Mouse (Mus musculus) thymus, adult 2 months (tissue): ENCODE data around the gene Bik. TPM values are rescaled to one million over a fixed set of nuclear protein-coding genes. Genes with fewer than 3 reads are reported as not detected.

Source experiments
- DNase-seq: peaks from one replicate; pipeline ENCODE4 v3.0.0; 2021
- H3K27ac ChIP-seq: fragments of 200-500 bp; 2 replicates; pipeline ENCODE4 v1.5.1; 2012; ENCODE audit warnings: low read length, control low read depth; ENCODE audit not compliant: control insufficient read depth, insufficient read depth
- H3K27me3 ChIP-seq: fragments of 200-500 bp; 2 replicates; pipeline ENCODE4 v1.6.1; 2012; ENCODE audit warnings: mild to moderate bottlenecking, low read length, moderate library complexity, mixed read lengths; ENCODE audit not compliant: control insufficient read depth, insufficient read depth
- H3K36me3 ChIP-seq: fragments of 200-500 bp; 2 replicates; pipeline ENCODE4 v1.6.1; 2012; ENCODE audit warnings: mild to moderate bottlenecking, low read length, moderate library complexity; ENCODE audit not compliant: control insufficient read depth, insufficient read depth
- H3K4me1 ChIP-seq: fragments of 200-500 bp; replicated peaks from 2 replicates; pipeline ENCODE4 v1.6.1; 2012; ENCODE audit warnings: low read length; ENCODE audit not compliant: control insufficient read depth, insufficient read depth
- H3K4me3 ChIP-seq: fragments of 200-500 bp; 2 replicates; pipeline ENCODE4 v1.5.1; 2012; ENCODE audit warnings: mild to moderate bottlenecking, low read length, control low read depth, moderate library complexity; ENCODE audit not compliant: control insufficient read depth, insufficient read depth
- CTCF ChIP-seq: fragments of 200-500 bp; IDR thresholded peaks from 2 replicates; pipeline ENCODE4 v1.5.1; 2012; ENCODE audit warnings: mild to moderate bottlenecking, control low read depth, low read length, moderate library complexity, borderline replicate concordance; ENCODE audit not compliant: control insufficient read depth, poor library complexity, insufficient read depth; ENCODE audit errors: extremely low read depth
- POLR2A ChIP-seq: fragments of 200-500 bp; IDR thresholded peaks from 2 replicates; pipeline ENCODE4 v1.6.1; 2012; ENCODE audit warnings: mild to moderate bottlenecking, low read length, control low read depth, moderate library complexity; ENCODE audit not compliant: control insufficient read depth, poor library complexity, insufficient read depth; ENCODE audit errors: extremely low read depth
- WGBS: fragments of 180-500 bp; shearing (Covaris S2); methylation state at CpG from one replicate; pipeline ENCODE4 v1.1.7; 2018; 5-methylcytosine and 5-hydroxymethylcytosine counted together
- polyA plus RNA-seq: library from polyadenylated mRNA; depleted of rRNA; stranded (reverse); fragments of >200 nt; gene quantifications from 2 replicates; pipeline ENCODE4 v1.2.3, GENCODE M21; 2012

Gene Bik
- polyA plus RNA-seq, 1 experiment: 14.7 TPM

GRCm38 (mm10) chr15:83510805-83511405, 15.8 kb upstream of the Bik start, which contains the start of gene Ttll1:
Gene Ttll1 (minus strand): TSS chr15:83510893.
- peaks cover 3% of the 10 kb centered on the region for H3K4me1 ChIP-seq
- 9% methylated on average over 41 of the region's 41 CpGs for WGBS
- no peaks in the 10 kb centered on the region for H3K27me3 ChIP-seq
- DNase-seq: peak; percentile 98
- TF ChIP-seq POLR2A (0 out of 2 replicates have a peak, but pooled peaks have one; percentile 50), CTCF (peak; percentile 50; the same call in 1 of the 2 replicates)
- peak within 1 kb of the TSS; percentile 54 for H3K4me3 ChIP-seq
- H3K27ac ChIP-seq: no peak within 1 kb of the TSS
- H3K36me3 ChIP-seq: no peaks in the 10 kb centered on the region

- no peak overlapping the region for H3K27ac ChIP-seq
- H3K36me3 ChIP-seq: no peaks in the 10 kb centered on the region
- 72% methylated on average over 13 of the region's 13 CpGs for WGBS
- no peak for DNase-seq
- no peaks in the 10 kb centered on the region for H3K27me3 ChIP-seq
- TF ChIP-seq POLR2A: no peak
- TF ChIP-seq CTCF: no peak
- no peak overlapping the region for H3K4me3 ChIP-seq
- H3K4me1 ChIP-seq: peaks cover 3% of the 10 kb centered on the region
These were observed 14.0 kb upstream of the Bik start for GRCm38 (mm10) chr15:83512489-83513281.

- H3K4me3 ChIP-seq: no peak overlapping the region
- no peaks in the 10 kb centered on the region for H3K27me3 ChIP-seq
- TF ChIP-seq POLR2A (no peak), CTCF (no peak)
- peaks cover 3% of the 10 kb centered on the region for H3K4me1 ChIP-seq
- 81% methylated on average over 5 of the region's 5 CpGs for WGBS
- no peaks in the 10 kb centered on the region for H3K36me3 ChIP-seq
- H3K27ac ChIP-seq: no peak overlapping the region
- DNase-seq: no peak
These were observed 11.6 kb upstream of the Bik start for GRCm38 (mm10) chr15:83515018-83515417.

GRCm38 (mm10) chr15:83518215-83519048, 8.2 kb upstream of the Bik start:
- Histone ChIP-seq H3K27ac (no peak overlapping the region), H3K27me3 (no peaks in the 10 kb centered on the region), H3K4me1 (no peaks in the 10 kb centered on the region), H3K4me3 (no peak overlapping the region), H3K36me3 (no peaks in the 10 kb centered on the region)
- WGBS: 49% methylated on average over 20 of the region's 20 CpGs
- peak; percentile 75; the same call in 1 of the 2 replicates for TF ChIP-seq CTCF
- no peak for TF ChIP-seq POLR2A
- DNase-seq: peak; percentile 61

- no peaks in the 10 kb centered on the region for H3K4me1 ChIP-seq
- H3K27me3 ChIP-seq: no peaks in the 10 kb centered on the region; the same call in 1 of the 2 replicates
- no peak overlapping the region for H3K27ac ChIP-seq
- DNase-seq: no peak
- no peaks in the 10 kb centered on the region for H3K36me3 ChIP-seq
- H3K4me3 ChIP-seq: no peak overlapping the region
- 86% methylated on average over 6 of the region's 6 CpGs for WGBS
- TF ChIP-seq POLR2A (no peak), CTCF (no peak)
These were observed 5.7 kb upstream of the Bik start for GRCm38 (mm10) chr15:83520861-83521382.

- peaks cover 6% of the 10 kb centered on the region; the same call in 1 of the 2 replicates for H3K4me1 ChIP-seq
- TF ChIP-seq CTCF (0 out of 2 replicates have a peak, but pooled peaks have one; percentile 6), POLR2A (no peak)
- no peak overlapping the region for H3K4me3 ChIP-seq
- 81% methylated on average over 7 of the region's 7 CpGs for WGBS
- no peak overlapping the region for H3K27ac ChIP-seq
- no peak for DNase-seq
- H3K27me3 ChIP-seq: peaks cover 2% of the 10 kb centered on the region; the same call in 1 of the 2 replicates
- H3K36me3 ChIP-seq: no peaks in the 10 kb centered on the region
These were observed 3.5 kb upstream of the Bik start for GRCm38 (mm10) chr15:83523196-83523595.
